Mouse (Mus musculus): ENCODE results near the gene Ubac2.

Gene Ubac2

DNA sequence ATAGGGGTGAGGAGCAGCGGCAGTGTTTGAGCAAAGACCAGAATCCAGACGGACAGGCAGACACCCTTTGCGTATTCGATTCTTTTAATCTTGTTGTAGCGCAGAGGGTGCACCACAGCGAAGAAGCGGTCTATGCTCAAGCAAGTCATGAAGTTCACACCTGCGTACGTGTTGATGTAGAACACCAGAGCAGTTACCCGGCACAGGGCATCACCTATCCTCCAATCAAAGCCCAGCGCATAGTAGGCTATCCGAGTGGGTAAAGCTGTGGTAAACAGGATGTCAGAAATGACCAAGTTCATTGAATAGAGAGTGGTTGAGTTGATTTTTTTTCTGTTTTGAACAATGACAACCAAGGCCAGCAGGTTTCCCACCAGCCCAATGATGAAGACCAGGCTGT lies 76.2 kb downstream of the Ubac2 start:
- no peak for DNase-seq

DNA sequence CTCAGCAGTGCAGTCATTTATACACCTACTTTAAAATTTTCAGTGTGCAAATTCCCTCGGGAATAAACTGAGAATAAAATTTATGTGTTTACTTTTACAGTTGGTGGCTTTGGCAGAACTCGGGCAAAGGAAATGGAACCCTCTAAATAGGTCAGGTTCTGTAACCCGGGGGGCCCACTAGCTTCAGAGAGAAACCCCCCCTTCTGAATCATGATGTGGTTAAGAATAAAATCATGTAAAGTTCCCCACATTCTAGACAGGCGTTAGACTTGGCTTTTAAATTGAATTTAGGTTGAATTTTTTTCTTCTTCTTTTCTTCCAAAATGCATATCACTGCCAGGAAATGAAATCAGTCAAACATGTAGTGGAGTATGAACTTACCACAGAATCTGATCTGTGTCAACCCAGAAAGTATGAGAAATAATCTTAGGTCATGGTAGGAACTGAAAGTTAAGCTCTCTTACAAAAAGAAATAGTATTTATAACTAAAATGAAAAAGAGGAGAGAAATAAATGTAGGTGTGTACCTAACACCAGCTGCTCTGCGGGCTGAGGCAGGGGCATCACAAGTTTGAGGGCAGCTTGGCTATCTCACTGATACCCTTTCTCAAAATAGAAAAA lies 76.9 kb downstream of the Ubac2 start:
- DNase-seq: no peak

DNA sequence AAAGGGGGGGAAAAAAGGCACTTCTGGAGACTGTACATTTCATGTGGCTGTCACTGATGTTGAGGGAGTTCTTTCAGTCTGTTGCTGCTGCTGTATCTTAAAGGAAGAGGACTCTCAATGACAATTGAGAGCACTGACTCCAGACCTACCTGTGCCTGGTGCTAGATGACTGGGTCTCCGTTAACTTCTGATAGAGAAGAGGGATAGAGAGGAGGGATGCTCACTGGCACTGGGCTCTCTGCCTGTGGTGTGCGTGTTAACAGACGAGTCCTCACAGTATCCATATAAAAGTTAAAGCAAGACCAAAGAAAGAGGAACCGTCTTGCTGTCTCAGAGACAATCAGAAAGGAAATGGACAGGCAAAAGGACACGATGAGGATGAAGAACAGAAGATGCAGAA lies 77.9 kb downstream of the Ubac2 start:
- DNase-seq: no peak

DNA sequence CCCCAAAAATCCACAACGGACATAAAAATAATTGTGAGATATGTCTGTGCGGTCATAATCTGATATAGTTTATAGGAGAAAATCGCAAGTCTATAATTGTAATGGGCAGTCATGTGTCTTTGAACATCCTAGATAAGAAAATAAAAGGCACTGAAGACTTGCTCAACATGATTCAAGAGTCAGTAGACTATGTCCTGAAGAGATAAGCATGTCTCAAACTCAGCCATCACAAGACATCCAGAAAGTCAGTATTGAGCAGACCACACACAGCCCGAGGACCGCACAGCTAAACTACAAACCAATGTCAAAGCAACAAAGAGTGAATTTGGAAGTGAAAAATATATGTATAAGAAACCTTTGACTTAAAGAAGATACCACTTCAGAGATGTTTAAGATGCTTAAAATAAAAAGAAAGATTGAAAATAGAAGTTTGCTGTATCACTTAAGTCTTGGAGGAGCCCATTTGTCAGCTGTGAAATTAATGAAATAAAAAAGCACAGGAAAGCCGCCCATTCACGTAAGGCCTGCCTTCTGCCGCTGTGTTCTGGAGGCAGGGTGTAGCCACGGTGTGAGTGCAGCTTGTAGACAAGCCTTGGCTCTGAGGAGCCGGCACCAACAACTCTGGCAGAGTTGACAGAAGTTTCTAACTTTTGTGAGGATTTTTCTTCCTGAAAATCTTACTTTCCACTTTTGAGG lies 78.9 kb downstream of the Ubac2 start:
- no peak for DNase-seq

DNA sequence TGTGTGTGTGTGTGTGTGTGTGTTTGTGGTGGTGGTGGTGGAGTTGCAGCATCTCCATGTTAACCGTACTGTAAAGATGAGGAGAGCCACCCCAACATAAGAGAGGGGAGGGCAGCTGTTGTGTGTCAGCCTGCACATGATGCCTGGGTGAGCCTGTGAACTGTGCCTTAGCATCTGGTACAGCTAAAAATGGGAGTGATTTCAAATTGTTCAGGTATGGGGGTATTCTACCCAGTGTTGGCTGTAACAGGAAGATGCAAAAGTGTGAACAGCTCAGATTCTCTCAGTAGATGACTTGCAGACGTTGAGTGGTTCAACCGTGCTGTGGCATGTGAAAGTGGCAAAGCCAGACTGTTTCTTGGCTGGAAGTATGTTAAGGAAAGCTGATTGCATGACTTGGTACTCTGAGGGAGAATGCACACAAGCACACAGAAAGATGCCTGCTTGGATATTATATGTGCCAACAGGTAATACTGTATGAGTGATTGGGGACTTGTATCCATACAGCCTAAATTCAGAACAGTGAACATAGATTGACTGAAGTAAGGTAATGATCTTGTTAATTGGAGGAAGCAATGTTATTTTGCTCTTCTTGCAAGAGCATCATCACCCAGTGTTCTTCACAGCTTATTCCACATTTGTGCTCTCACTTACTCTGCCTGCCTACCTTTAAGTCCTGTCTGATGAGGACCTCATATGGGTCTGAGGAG lies 79.8 kb downstream of the Ubac2 start:
- no peak for DNase-seq

DNA sequence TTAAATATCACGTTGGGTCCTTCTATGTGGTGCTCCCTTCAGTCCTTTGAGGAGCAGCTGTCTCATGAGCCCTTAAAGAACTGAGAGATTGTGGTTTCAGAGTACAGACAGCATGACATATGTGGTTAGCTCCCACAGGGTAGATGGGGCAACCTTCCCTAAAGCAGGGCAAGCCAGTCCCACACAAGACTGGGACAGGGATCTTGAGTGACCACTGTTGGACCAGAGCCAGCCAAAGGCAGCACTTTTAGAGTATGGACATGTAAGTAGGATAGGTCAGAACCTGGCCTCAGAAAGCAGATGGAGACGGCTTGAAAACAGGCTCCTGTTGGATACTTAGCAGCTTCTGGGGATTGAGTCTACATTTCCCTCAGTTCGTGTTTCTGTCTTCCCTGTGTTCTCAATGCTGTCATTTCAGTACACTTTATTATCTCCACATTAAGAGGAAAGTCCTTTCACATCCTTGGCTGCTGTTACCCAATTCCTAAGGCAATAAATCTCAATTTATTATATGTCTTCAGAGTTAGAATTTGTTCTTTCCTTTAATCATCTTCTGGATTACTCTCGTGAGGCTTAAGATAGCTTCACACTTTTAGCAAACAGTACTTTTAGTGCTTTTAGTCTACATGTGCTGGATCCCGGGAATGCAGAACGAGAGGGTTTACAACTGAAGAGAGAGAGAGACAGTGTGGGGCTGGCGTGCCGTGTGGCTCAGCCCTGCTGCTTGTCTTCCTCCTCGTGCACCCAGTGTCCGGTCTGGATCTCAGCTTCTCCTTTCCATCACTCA lies 80.5 kb downstream of the Ubac2 start:
- DNase-seq: no peak

DNA sequence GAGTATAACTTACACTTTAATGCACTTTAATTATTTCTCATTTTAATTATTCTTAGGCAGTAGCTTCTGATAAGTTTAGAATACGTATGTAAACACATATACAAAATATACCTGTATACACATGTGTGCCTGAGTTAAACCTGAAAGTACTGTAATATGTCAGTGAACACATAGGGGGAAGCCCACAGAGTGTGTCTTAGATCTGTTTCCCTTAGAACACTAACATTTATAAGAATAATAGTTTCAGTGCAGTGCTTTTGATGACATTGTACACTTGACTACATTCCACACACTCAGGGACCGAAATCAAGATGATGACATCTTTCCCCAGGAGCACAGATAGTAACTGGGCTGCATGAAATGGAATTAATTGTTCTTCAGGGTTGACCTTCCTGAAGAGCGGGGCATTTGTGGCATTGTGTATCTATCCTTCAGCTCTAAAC lies 81.1 kb downstream of the Ubac2 start:
- DNase-seq: no peak

DNA sequence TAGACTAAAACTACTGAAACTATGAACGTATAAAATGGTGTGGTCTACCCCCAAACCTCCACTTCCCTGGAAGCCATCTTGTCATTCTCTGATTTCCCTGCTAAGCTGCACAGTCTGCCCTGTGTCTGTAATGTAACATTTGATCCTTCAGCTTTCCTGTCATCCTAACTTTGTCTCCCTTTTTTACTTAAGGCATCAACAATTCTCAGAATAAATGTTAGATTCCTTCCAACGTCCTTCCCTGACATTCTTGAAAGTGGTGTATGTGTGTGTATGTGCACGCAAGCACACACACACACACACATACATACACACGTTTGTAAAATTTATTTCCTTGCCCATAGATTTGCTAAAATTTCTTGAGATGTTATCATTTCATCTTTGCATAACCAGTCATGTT lies 81.6 kb downstream of the Ubac2 start:
- DNase-seq: no peak

DNA sequence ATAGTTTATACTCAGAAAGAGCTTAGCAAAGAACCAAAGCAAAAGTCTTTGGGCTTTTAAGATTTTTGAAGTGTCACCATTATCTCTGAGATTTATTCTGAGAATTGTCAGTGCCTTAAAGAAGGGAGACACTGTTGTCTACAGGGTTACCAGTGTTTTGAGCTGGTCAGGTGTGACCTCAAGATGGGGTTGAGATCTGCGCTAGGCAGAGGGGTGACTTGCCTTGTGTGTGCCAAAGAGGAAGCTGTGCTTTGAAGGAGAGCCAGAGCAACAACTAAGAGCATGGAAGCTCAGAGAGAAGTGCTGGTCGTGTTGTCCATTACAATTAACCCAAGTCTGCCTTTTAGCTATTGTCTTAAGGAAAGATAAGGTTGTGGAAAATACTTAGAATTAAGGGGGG lies 82.1 kb downstream of the Ubac2 start:
- no peak for DNase-seq

DNA sequence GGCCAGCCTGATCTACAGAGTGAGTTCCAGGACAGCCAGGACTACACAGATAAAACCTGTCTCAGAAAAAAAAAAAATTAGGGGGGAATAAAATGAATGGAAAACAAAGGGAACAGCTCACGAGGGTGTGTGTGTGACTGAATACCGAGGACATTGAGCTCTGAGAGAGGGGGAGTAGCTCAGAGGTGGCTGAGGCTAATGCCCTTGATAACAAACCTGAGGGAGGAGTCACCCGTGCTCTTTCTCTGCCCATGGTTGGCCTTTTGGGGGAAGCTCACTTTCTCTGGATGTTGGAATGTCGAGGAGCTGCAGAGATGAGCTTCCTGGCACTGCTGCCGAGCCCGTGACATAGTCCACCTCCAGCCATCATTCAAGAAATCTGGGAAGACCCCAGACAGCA lies 82.6 kb downstream of the Ubac2 start:
- no peak for DNase-seq

DNA sequence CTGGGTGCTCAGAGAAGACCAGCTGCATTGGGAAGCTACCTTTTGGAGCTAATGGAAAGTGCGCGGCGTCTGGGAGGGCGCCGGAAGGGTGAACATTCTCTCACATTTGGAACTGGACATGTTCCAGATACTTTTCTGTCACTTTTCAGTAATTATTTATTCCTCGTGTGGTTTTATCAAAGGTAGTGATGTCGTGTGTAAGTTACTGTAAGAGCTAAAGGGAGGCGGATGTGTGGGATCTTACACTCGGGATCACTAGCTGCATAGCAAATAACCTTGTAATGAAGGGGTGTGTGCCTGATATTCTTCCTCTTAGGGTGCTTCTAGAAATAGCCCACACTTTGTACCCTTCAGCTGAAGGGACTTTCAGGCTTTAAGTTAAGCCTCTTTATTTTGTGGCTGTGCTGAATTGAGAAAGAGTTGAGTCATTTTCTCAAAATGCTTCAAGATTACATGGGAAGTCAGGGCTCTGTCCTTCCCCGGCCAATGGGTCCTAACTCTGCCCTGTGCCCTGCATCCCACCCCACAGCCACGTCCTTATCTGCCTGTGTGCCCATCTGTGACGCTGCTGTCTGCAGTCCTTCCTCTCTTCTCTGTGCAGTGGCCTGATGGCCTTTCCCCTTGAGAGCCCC lies 83.2 kb downstream of the Ubac2 start:
- no peak for DNase-seq

DNA sequence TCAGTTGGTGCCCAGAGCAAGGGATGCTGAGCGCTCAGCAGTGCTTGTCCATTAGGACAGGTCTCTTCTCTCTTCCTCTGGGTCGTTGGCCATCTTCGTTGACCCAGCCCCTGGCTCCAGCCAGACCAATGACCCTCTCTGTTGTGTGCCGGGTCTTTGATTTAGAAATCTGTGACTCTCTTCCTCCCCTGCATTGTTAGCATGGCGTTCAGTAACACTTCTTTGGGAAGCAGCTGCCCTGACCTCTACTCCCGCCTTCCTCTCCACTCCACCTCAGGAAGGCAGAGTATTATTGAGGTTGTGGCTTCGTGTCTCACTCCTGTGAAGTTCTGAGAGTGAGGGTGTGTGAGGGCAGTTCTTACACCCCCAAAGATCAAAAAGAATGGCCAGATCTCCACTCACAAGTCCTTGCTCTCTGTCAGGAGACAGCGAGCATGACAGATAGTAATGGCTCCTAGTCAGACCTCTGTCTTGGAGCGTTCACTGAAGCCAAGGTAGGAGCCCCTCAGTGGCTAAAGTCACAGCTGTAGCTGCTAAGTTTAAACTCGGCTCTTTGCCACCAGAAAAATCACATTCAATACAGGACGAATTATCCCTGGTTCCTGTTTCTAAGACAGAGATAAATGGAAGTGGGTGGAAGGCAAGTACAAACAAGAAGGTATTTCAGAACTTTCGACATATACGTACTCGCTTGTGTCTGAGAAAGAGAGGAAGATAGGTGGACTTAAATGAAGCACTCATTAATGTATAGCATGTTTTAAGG lies 83.9 kb downstream of the Ubac2 start:
- no peak for DNase-seq

DNA sequence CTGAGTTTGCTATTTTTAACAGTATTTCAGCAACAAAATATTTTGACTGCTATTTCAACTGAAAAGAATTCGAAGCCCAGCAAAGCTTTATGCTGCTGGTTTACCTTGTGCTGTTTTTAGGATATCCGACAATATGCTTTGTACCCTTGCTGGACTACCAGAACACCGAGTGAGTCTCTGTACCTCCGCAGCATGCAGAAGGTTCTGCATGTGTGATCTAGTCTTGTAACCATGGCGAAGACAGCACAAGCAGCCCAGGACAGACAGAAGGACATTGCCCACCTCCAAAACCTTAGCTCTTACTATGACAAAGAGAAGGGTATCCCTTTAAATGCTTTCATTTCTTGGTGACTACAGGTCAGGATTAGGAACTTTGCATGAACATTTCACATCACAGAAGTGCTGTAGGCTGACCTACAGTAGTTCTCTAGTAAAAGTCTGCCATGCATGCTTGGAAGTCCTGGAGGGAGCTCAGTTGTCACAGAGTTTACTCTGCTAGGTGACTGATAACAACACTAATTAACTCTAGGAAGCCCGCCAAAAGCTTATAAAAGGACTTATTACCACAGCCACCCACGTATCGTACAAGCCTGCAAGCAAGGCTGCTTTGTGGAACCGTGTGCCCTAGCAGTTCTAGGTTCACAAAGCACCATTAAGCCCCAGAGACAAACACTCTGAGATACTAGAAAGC lies 85.0 kb downstream of the Ubac2 start:
- DNase-seq: no peak

DNA sequence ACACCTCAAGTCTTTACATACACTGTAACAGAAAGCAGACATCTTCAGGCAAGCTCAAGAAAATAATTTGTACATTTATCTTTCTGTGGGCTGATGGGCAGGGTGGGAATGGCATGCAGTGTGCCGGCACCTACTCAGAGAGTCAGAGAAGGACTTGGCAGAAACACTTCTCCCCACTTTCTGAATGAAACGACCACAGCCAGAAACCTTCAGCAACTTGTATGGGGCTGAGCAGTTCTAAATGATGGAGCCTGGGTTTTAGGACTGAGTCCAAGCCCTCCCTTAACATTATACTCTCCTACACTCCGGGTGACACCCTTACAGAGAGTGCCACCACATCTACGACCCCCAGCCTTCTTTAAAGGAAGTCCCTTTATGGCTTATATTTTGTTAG lies 85.5 kb downstream of the Ubac2 start:
- no peak for DNase-seq

DNA sequence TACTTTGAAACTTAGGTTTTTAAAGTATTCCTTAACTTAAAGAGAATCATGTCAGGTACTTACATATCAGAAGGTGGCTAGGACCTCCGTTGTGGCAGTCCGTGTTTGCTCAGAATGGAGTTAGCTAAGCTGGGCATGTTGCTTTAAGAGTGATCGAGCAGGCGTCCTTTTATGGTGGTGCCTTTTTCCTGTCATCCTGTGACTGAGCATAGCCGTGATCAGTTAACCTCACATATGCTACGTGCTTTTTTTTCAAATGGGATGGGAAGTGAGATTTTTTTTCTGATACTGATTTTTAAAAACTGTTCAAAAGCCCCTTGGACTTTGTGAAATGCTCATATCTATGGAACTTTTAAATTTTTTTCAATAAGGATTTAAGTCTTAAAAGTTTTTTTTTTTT lies 86.6 kb downstream of the Ubac2 start, which contains the start of gene Gpr183:
Gene Gpr183 (minus strand): TSS at position 206 of the 400 bp plus-strand sequence.
- DNase-seq: no peak

DNA sequence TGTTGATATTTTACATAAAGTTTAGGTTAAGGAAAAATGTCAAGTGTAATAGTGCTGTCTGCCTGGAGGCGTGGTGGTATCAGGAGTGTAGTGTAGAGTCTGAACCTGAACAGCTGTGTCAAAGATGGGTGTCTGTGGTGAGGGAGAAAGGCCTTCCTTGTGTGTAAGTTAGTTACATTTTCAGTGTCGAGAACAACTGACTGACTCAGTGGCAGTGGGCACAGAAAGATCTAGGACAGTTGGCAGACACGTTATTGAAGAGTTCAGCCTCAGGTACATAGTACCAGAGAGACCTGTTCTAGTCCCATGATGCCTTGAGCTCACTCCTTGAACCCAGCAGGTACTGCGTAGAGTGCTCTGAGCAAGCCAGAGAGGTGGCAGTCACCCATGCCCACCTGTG lies 87.0 kb downstream of the Ubac2 start:
- no peak for DNase-seq

DNA sequence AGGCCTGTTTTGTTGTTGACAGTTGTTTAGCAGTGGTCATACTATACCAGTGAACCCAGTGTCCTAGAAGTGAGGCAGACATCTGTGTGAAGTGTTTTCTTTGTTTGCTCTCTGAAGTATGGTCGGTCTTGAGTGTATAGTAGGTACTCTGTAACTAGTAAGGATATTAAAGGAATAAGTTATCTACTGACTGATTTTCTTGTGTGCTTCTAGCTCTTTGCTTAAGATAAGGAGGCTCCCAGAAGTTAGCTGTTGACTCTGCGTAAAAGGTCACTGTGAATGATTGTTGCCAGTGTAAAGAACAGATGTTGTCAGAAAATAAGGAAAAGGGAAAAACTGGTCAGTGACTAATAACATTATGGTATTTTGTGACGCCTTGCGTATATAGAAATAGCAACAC lies 88.7 kb downstream of the Ubac2 start:
- no peak for DNase-seq

DNA sequence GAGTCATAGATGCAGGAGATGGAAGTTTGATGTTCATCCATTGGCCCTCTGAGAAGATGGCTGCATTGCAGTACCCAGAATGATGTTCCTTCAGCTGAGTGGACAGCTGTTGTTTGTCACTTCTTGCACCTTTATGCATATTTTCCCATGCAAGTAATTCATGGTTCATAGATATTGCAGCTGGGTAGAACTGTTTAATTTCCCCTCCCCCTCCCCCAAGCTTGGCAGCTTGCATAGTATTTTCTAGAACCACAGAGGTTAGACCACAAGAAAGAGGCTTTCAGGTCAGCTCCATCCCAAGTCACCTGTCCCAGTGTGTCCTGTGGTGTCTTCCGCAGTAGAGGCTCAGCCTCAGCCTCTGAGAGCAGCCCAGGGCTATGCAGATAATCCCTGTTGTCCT lies 92.0 kb downstream of the Ubac2 start:
- no peak for DNase-seq

DNA sequence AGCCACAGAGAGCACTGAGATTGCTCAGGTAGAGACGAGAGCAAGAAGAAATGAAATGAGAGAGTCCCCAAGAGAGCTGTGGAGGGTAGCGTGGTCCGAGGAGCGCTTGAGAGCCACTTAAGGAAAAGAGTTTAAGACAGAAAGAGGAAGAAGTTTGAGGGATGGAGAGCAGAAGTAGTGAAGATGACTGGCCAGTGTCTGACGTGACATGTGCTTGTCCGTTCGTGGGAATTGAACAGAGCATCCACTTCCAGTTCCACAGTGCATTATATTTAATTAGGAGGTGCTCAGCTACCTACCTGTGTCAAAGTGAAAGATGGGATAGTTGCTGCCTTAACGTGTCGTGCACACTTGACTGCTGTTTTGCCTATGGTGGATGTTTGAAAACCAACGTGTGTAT lies 94.7 kb downstream of the Ubac2 start:
- no peak for DNase-seq

DNA sequence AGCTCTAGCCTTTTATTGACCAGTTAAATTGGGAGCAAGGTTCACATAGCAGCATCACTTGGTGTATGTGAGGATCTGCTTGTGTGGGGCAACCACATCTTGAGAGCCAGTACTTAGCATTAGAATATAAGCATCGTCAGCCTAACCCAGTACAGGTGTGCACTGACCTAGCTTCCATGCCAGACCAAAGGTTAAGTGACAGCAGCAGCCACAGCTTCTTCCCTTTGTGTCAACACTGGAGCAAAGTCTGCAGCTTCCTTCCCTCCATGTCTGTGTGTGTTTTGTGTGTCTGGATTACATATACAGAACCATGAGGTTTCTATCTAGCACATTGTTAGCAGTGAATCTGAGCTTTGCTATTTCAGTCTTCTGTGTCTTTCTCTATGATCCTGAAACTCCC lies 103.1 kb downstream of the Ubac2 start:
- no peak for DNase-seq
